Comparison of ENCODE assay signal across 20 mouse cellular contexts in genomic region chr4:149727636-149728035, GRCm38 (mm10). TPM values are rescaled to one million over a fixed set of nuclear protein-coding genes. Genes with fewer than 3 reads are reported as not detected.
DNase-seq lines count a peak whose midpoint lies in the region; ATAC-seq lines count a peak whose summit lies in the region.
"Had no signal": no experiment of that assay in that cellular context is flagged by ENCODE, and none has a peak within 500 bp of the region (broad histone marks: within the 10 kb centered on the region; RNA-seq: fewer than 3 reads in every experiment).

No protein-coding gene starts in this region.

- no peak overlapping the region for H3K4me3 ChIP-seq in embryonic facial prominence, embryonic 13.5 days
- H3K4me3 ChIP-seq in embryonic facial prominence, embryonic 10.5 days = no peak overlapping the region
- no peak overlapping the region for H3K4me3 ChIP-seq in limb, embryonic 12.5 days (replicated peaks)
- no peak overlapping the region for H3K4me3 ChIP-seq in limb, embryonic 10.5 days
- H3K4me3 ChIP-seq: erythroblast, embryonic 14.5 days; forebrain, embryonic 10.5 days; forebrain, embryonic 12.5 days had no signal

- no peak overlapping the region for H3K27ac ChIP-seq in embryonic facial prominence, embryonic 13.5 days
- no peak overlapping the region for H3K27ac ChIP-seq in embryonic facial prominence, embryonic 10.5 days (replicated peaks)
- H3K27ac ChIP-seq in limb, embryonic 12.5 days = 0 out of 2 replicates have a peak overlapping the region, but pooled peaks have one; percentile 29
- H3K27ac ChIP-seq in limb, embryonic 10.5 days = no peak overlapping the region
- H3K27ac ChIP-seq: forebrain, embryonic 10.5 days had no signal

- H3K9me3 ChIP-seq in embryonic facial prominence, embryonic 13.5 days = no peaks in the 10 kb centered on the region
- H3K9me3 ChIP-seq in embryonic facial prominence, embryonic 10.5 days = no peaks in the 10 kb centered on the region
- H3K9me3 ChIP-seq in limb, embryonic 12.5 days = no peaks in the 10 kb centered on the region
- no peaks in the 10 kb centered on the region for H3K9me3 ChIP-seq in limb, embryonic 10.5 days (replicated peaks)
- H3K9me3 ChIP-seq: forebrain, embryonic 10.5 days; forebrain, embryonic 12.5 days; G1E had no signal

- ATAC-seq in embryonic facial prominence, embryonic 13.5 days (ENCODE audit: insufficient number of reproducible peaks, insufficient read depth, low FRiP score, low TSS enrichment, low read depth) = no peak
- ATAC-seq in limb, embryonic 12.5 days (ENCODE audit: insufficient number of reproducible peaks, insufficient read depth, low FRiP score, low TSS enrichment, low read depth) = no peak
- peak; percentile 13; the same call in 1 of the 2 replicates for ATAC-seq in megakaryocyte-erythroid progenitor cell, adult 5-6 weeks (replicated peaks; ENCODE audit: low FRiP score, low TSS enrichment, poor library complexity, severe bottlenecking)
- ATAC-seq: activated CD4-positive, CD25-positive, alpha-beta regulatory T cell, adult 4 months; forebrain, embryonic 14.5 days; forebrain, embryonic 16.5 days; Patski had no signal

- H3K4me2 ChIP-seq in embryonic facial prominence, embryonic 13.5 days = no peak overlapping the region
- no peak overlapping the region for H3K4me2 ChIP-seq in limb, embryonic 12.5 days
- H3K4me2 ChIP-seq: forebrain, embryonic 12.5 days had no signal

- 95% methylated on average over 5 of the region's 5 CpGs for WGBS in embryonic facial prominence, embryonic 13.5 days
- WGBS in embryonic facial prominence, embryonic 10.5 days = 98% methylated on average over 5 of the region's 5 CpGs
- 94% methylated on average over 5 of the region's 5 CpGs for whole genome bisulfite sequencing in limb, embryonic 12.5 days
- 94% methylated on average over 5 of the region's 5 CpGs for WGBS in limb, embryonic 10.5 days

- peaks cover 81% of the 10 kb centered on the region for H3K36me3 ChIP-seq in embryonic facial prominence, embryonic 13.5 days
- peaks cover 99% of the 10 kb centered on the region for H3K36me3 ChIP-seq in embryonic facial prominence, embryonic 10.5 days (replicated peaks)
- peaks cover 91% of the 10 kb centered on the region for H3K36me3 ChIP-seq in limb, embryonic 12.5 days
- H3K36me3 ChIP-seq in limb, embryonic 10.5 days = peaks cover 99% of the 10 kb centered on the region

- H3K27me3 ChIP-seq in embryonic facial prominence, embryonic 13.5 days = no peaks in the 10 kb centered on the region
- H3K27me3 ChIP-seq in embryonic facial prominence, embryonic 10.5 days (replicated peaks; ENCODE audit: low read depth, poor library complexity, severe bottlenecking) = no peaks in the 10 kb centered on the region
- H3K27me3 ChIP-seq in limb, embryonic 12.5 days = no peaks in the 10 kb centered on the region
- no peaks in the 10 kb centered on the region for H3K27me3 ChIP-seq in limb, embryonic 10.5 days (ENCODE audit: low read depth, poor library complexity, severe bottlenecking)
- H3K27me3 ChIP-seq: forebrain, embryonic 12.5 days; Patski had no signal

- H3K4me1 ChIP-seq in embryonic facial prominence, embryonic 13.5 days = peaks cover 19% of the 10 kb centered on the region
- H3K4me1 ChIP-seq in embryonic facial prominence, embryonic 10.5 days = peaks cover 33% of the 10 kb centered on the region
- peaks cover 5% of the 10 kb centered on the region for H3K4me1 ChIP-seq in limb, embryonic 12.5 days (replicated peaks)
- peaks cover 26% of the 10 kb centered on the region for H3K4me1 ChIP-seq in limb, embryonic 10.5 days

- peak; percentile 32 for DNase-seq in cerebellum, adult 9-10 months
- no peak for DNase-seq in cerebellum, adult 8-10 months
- no peak for DNase-seq in embryonic facial prominence, embryonic 10.5 days (ENCODE audit: low spot score)
- DNase-seq in limb, embryonic 10.5 days (ENCODE audit: low spot score) = no peak
- no peak for DNase-seq in lung, adult 18-20 months
- DNase-seq: adrenal gland, adult 8-10 months; adrenal gland, postnatal 14 days; adrenal gland, postnatal 36 days; cerebellum, postnatal 14 days had no signal

- 0 out of 2 replicates have a peak overlapping the region, but pooled peaks have one; percentile 2 for H3K9ac ChIP-seq in embryonic facial prominence, embryonic 13.5 days
- no peak overlapping the region for H3K9ac ChIP-seq in limb, embryonic 12.5 days (replicated peaks)
- H3K9ac ChIP-seq: forebrain, embryonic 12.5 days had no signal

RNA-seq across cellular contexts. Expression of gene Tmem201, which starts 10.2 kb away (rescaled TPM):
- polyA plus RNA-seq in embryonic facial prominence, embryonic 13.5 days (2015; fragmentation: Nextera tagmentation; extraction: Ambion mirVana) = 31.8 and 33.7 TPM in 2 replicates
- 46.5 and 46.7 TPM in 2 replicates for polyA plus RNA-seq in embryonic facial prominence, embryonic 10.5 days (2016; fragmentation: Nextera tagmentation; extraction: Ambion mirVana)
- polyA plus RNA-seq in limb, embryonic 12.5 days (2016; fragmentation: Nextera tagmentation; extraction: Ambion mirVana) = 37.9 and 38.4 TPM in 2 replicates
- 50.7 and 52.1 TPM in 2 replicates for polyA plus RNA-seq in limb, embryonic 10.5 days (2016; fragmentation: Nextera tagmentation; extraction: Ambion mirVana)
- 22.9 and 24.1 TPM in 2 replicates for total RNA-seq in megakaryocyte-erythroid progenitor cell, adult 5-6 weeks (2014; fragmentation: Nextera tagmentation)
- total RNA-seq in megakaryocyte-erythroid progenitor cell, adult 5-6 weeks (2017) = 6.4 and 8.1 TPM in 2 replicates

RNA-seq across cellular contexts. Expression of gene Pik3cd, which starts 25.3 kb away (rescaled TPM):
- 4.4 and 4.9 TPM in 2 replicates for polyA plus RNA-seq in embryonic facial prominence, embryonic 13.5 days (2015; fragmentation: Nextera tagmentation; extraction: Ambion mirVana)
- 6.1 and 6.3 TPM in 2 replicates for polyA plus RNA-seq in embryonic facial prominence, embryonic 10.5 days (2016; fragmentation: Nextera tagmentation; extraction: Ambion mirVana)
- polyA plus RNA-seq in limb, embryonic 12.5 days (2016; fragmentation: Nextera tagmentation; extraction: Ambion mirVana) = 3.8 TPM in 2 replicates
- 2.7 and 3.4 TPM in 2 replicates for polyA plus RNA-seq in limb, embryonic 10.5 days (2016; fragmentation: Nextera tagmentation; extraction: Ambion mirVana)
- total RNA-seq in megakaryocyte-erythroid progenitor cell, adult 5-6 weeks (2014; fragmentation: Nextera tagmentation) = 29.6 and 39.7 TPM in 2 replicates
- 14.1 and 17.9 TPM in 2 replicates for total RNA-seq in megakaryocyte-erythroid progenitor cell, adult 5-6 weeks (2017)

RNA-seq across cellular contexts. Expression of gene Slc25a33, which starts 46.4 kb away (rescaled TPM):
- polyA plus RNA-seq in embryonic facial prominence, embryonic 13.5 days (2015; fragmentation: Nextera tagmentation; extraction: Ambion mirVana) = 12.3 and 13.2 TPM in 2 replicates
- polyA plus RNA-seq in embryonic facial prominence, embryonic 10.5 days (2016; fragmentation: Nextera tagmentation; extraction: Ambion mirVana) = 17.6 and 18.7 TPM in 2 replicates
- 27.6 and 33.5 TPM in 2 replicates for polyA plus RNA-seq in limb, embryonic 12.5 days (2016; fragmentation: Nextera tagmentation; extraction: Ambion mirVana)
- 24.5 and 25.4 TPM in 2 replicates for polyA plus RNA-seq in limb, embryonic 10.5 days (2016; fragmentation: Nextera tagmentation; extraction: Ambion mirVana)
- total RNA-seq in megakaryocyte-erythroid progenitor cell, adult 5-6 weeks (2014; fragmentation: Nextera tagmentation) = 8.1 and 9.5 TPM in 2 replicates
- total RNA-seq in megakaryocyte-erythroid progenitor cell, adult 5-6 weeks (2017) = 9.3 and 16.3 TPM in 2 replicates
